Mouse (Mus musculus) cortical plate, adult 2 months (tissue): Measurements from ENCODE around the gene Amer3. TPM values are rescaled to one million over a fixed set of nuclear protein-coding genes. Genes with fewer than 3 reads are reported as not detected.
A peak's percentile ranks its signal among the peaks of the same experiment; 100 is the strongest.

ENCODE experiments used
- H3K27ac ChIP-seq: fragments of 200-500 bp; 2 replicates; pipeline ENCODE4 v1.5.1; 2012; ENCODE audit warnings: low read length, control low read depth, inconsistent platforms; ENCODE audit not compliant: insufficient read depth
- H3K4me1 ChIP-seq: fragments of 200-500 bp; 2 replicates; pipeline ENCODE4 v1.6.1; 2011; ENCODE audit warnings: low read length; ENCODE audit not compliant: control insufficient read depth, insufficient read depth
- H3K4me3 ChIP-seq: fragments of 200-500 bp; 2 replicates; pipeline ENCODE4 v1.5.1; 2011; ENCODE audit warnings: mild to moderate bottlenecking, low read length, control low read depth; ENCODE audit not compliant: insufficient read depth
- CTCF ChIP-seq: fragments of 200-500 bp; IDR thresholded peaks from 2 replicates; pipeline ENCODE4 v1.5.1; 2011; ENCODE audit warnings: mild to moderate bottlenecking, control low read depth, low read length; ENCODE audit not compliant: insufficient read depth; ENCODE audit errors: extremely low read depth
- POLR2A ChIP-seq: fragments of 200-500 bp; IDR thresholded peaks from 2 replicates; pipeline ENCODE4 v1.6.1; 2011; ENCODE audit warnings: mild to moderate bottlenecking, low read length, control low read depth; ENCODE audit not compliant: insufficient read depth; ENCODE audit errors: extremely low read depth
- polyA plus RNA-seq: library from polyadenylated mRNA; depleted of rRNA; stranded (reverse); fragments of >200 nt; gene quantifications from 2 replicates; pipeline ENCODE4 v1.2.3, GENCODE M21; 2012

Amer3 gene
- polyA plus RNA-seq, 1 experiment: 14.8 TPM

DNA sequence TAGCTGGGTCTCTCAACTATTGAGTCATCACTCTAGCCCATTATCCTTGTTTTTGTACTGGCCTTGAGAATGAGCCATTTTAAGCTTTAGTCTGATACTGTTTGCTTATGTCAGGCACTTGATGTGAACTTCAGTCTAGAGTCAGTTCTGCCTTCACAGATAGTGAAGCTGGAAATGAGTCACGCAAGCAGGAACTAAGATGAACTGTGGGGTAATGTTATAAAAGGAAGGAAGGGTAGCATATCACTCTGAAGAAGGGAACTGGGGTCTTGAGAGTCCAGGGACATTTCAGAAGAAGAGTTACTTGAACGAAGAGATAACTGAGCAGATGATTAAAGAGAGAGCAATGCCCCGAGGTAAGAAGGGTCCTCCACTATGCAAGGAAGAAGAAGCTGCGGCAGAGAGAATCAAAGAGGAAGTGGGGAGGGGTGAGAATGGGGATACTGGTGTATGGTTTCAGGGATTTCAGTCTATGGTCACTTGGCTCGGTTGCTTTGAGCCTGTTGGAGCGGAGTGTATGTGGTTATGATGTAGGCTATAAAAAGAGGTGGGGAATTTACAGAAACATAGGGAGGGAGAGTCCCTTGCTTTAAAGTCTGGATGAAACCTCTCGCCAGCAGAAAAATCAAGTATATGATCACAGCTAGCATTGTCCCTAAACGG, 14.9 kb upstream of the Amer3 start:
- no peak overlapping the region for H3K27ac ChIP-seq
- H3K4me1 ChIP-seq: no peaks in the 10 kb centered on the region
- TF ChIP-seq CTCF (no peak), POLR2A (no peak)
- H3K4me3 ChIP-seq: no peak overlapping the region

- peaks cover 6% of the 10 kb centered on the region for H3K4me1 ChIP-seq
- no peak overlapping the region for H3K27ac ChIP-seq
- no peak overlapping the region for H3K4me3 ChIP-seq
- TF ChIP-seq CTCF (no peak), POLR2A (no peak)
These were observed 11.3 kb upstream of the Amer3 start for GRCm38 (mm10) chr1:34568120-34568519.

DNA sequence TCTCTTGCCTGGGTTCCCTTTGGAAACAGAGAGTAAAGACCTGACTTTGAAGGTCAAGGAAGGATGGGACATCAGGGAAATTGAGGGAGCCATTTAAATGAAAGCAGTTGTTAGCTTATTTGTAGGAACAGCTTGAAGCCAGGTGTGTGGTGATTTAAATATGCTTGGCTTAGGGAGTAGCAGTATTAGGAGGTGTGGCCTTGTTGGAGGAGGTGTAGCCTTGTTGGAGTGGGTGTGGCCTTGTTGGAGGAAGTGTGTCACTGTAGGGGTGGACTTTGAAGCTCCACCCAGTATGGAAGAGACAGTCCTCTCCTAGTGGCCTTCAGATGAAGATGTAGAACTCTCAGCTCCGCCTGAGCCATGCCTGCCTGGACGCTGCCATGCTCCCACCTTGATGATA, 9.6 kb upstream of the Amer3 start:
- TF ChIP-seq CTCF: no peak
- no peak for TF ChIP-seq POLR2A
- Histone ChIP-seq H3K4me1 (peaks cover 6% of the 10 kb centered on the region), H3K27ac (no peak overlapping the region), H3K4me3 (no peak overlapping the region)

GRCm38 (mm10) chr1:34571431-34571830, 8.0 kb upstream of the Amer3 start:
- H3K4me3 ChIP-seq: no peak overlapping the region
- no peak overlapping the region for H3K27ac ChIP-seq
- H3K4me1 ChIP-seq: peaks cover 6% of the 10 kb centered on the region
- TF ChIP-seq CTCF (no peak), POLR2A (no peak)

DNA sequence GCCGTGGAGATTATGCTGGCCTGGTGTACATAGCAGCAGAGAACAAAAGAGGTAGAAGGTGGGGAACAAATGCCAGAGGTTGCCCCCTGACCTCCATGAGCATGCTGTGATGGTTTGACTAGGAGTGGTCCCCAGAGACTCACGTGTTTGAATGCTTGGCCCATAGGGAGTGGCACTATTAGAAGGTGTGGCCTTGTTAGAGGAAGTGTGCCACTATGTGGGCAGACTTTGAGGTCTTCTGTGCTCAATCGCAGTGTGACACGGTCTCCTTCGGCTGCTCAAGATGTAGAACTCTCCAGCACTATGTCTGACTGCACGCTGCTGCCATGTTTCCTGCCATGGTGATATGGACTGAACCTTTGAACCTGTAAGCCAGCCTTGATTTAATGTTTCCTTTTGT, 6.2 kb upstream of the Amer3 start:
- Histone ChIP-seq H3K27ac (no peak overlapping the region), H3K4me1 (peaks cover 6% of the 10 kb centered on the region), H3K4me3 (no peak overlapping the region)
- TF ChIP-seq CTCF: no peak
- TF ChIP-seq POLR2A: no peak

- H3K4me1 ChIP-seq: peaks cover 7% of the 10 kb centered on the region; the same call in 1 of the 2 replicates
These were observed 412 bp downstream of the Amer3 start for GRCm38 (mm10) chr1:34579782-34580356.

DNA sequence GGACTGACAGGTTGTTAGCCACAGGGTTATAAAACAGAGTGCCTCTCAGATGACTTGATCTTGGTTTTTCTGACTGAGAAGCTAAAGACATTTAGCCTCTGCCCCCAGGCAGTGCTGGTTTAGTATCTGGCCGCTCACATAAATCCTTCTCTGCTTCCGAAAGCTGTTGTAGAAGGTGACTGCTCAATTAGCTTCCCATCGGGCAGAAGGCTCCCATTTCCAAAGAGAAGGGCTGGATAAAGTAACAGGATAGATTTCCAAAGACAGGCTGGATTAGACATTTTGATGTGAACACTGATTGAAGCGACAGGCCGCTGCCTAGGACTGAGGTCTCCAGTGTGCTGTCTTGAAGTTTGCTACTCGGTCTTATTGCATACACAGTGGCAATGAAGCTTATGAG, 2.8 kb downstream of the Amer3 start:
- H3K4me1 ChIP-seq: peaks cover 7% of the 10 kb centered on the region; the same call in 1 of the 2 replicates
- H3K4me3 ChIP-seq: no peak overlapping the region
- H3K27ac ChIP-seq: no peak overlapping the region
- TF ChIP-seq CTCF: no peak
- no peak for TF ChIP-seq POLR2A

More at GRCm38 (mm10) chr1:34579782-34580356, 412 bp downstream of the Amer3 start:
- H3K4me3 ChIP-seq: peak overlapping the region; percentile 93
- TF ChIP-seq POLR2A (no peak), CTCF (no peak)
- peak overlapping the region; percentile 79 for H3K27ac ChIP-seq

DNA sequence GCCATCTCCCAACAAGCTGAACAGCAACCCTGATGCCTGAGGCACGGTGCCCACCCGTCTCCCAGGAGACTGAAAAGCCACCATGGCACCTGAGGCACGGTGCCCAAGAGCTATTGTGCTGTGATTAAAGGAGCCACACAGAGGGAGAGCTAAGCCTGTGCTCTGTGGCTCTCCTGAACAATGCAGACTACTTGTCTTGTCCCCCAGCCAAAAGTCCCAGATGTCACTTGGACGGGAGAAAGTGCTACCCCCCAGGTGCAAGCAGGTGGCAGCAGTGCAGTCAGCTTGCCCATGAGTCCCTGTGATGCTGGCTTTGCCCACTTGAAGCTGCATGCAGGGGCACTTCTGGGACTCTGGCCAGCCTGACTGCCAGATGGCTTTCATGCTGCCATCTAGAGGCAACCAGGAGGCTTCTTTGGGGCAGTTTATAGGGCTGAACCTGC, 4.4 kb downstream of the Amer3 start:
- Histone ChIP-seq H3K27ac (no peak overlapping the region), H3K4me3 (no peak overlapping the region), H3K4me1 (peaks cover 7% of the 10 kb centered on the region; the same call in 1 of the 2 replicates)
- TF ChIP-seq POLR2A (no peak), CTCF (peak; percentile 44)

GRCm38 (mm10) chr1:34584736-34585135, 5.3 kb downstream of the Amer3 start:
- Histone ChIP-seq H3K4me3 (no peak overlapping the region), H3K4me1 (peaks cover 7% of the 10 kb centered on the region; the same call in 1 of the 2 replicates), H3K27ac (no peak overlapping the region)
- TF ChIP-seq CTCF (no peak), POLR2A (no peak)
